Mouse (Mus musculus) spleen, adult 2 months (tissue): ENCODE measurements around the gene Ddx10.

Source experiments
- CTCF ChIP-seq: fragments of 200-500 bp; IDR thresholded peaks from 2 replicates; pipeline ENCODE4 v1.5.1; 2011; ENCODE audit warnings: mild to moderate bottlenecking, inconsistent platforms; ENCODE audit not compliant: insufficient read depth, insufficient read length, insufficient replicate concordance; ENCODE audit errors: extremely low read depth
- POLR2A ChIP-seq: fragments of 200-500 bp; IDR thresholded peaks from 2 replicates; pipeline ENCODE4 v1.6.1; 2011; ENCODE audit warnings: low read depth, low read length, inconsistent platforms

DNA sequence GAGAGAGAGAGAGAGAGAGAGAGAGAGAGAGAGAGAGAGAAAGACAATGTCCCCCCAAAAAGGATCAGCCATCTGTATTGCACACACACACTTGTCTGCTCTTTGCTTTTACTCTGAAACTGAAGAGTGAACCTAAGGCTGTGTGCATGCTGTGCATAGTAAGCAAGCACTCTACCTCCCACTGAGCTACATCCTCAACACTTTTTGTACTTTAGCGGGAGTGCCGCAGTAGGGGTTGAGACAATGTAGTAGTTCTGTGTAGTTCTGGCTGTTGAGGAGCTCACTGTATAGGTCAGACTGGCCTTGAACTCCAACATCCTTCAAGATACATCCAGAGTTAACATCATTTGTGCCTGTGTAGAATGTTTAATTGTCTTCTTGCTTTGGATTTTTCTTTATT lies 17.7 kb upstream of the Ddx10 start:
- TF ChIP-seq CTCF = no peak
- no peak for TF ChIP-seq POLR2A
